Mouse (Mus musculus) small intestine, adult 10 weeks (tissue): ENCODE measurements around the gene Pax4. TPM values are rescaled to one million over a fixed set of nuclear protein-coding genes. Genes with fewer than 3 reads are reported as not detected.

Experiments used
- polyA plus RNA-seq: library from polyadenylated mRNA; stranded (reverse); fragments of 350-450 nt; fragmentation: Illumina TruSeq; extraction: RNeasy Lipid Tissue Mini Kit (QIAGEN cat#74804); gene quantifications from one replicate; pipeline ENCODE4 v1.2.3, GENCODE M21; 2014; ENCODE audit warnings: low replicate concordance

Pax4 gene
- not detected for polyA plus RNA-seq

DNA sequence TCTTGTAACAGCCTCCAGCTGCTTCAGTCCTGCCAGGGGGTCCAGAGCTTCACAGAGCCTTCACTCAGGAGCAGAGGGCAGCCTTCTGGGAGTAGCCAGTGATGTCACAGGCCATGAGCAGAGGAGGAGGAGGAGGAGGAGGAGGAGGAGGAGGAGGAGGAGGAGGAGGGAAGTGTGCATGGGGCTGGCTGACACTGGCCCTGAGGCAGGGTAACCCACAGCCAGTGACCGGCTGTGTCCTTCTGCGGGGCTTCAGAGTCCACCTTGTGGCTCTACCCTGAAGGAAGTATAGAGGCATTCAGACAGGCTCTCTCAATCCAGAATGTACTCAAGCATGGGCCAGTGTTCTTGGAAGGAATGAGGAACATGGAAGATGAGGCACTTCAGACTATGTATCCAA is at the start of gene Pax4:
TSS of gene Pax4 (minus strand) at position 101 of the 400 bp plus-strand sequence.

DNA sequence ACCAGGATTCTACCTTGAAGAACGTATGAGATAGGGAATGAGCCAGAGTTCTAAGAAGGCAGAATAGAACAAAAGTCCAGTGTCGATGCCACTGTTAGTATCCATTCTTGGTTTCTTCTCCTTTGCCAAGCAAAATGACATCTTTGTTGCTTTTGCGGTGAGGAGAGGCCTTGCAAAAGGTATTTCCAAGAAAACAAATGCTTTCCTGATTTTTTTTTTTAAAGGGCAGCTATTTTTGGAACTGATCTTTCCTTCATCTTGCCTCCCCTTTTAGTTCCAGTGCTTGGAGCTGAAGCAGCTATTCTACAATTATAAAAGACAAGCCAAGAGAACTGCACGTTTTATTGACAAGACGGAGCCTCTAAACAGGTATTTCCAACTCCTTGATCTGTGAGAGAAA is 25.7 kb upstream of the Pax4 start, which contains the start of gene Snd1:
TSS of gene Snd1 (plus strand) at position 301 of the 400 bp plus-strand sequence.

DNA sequence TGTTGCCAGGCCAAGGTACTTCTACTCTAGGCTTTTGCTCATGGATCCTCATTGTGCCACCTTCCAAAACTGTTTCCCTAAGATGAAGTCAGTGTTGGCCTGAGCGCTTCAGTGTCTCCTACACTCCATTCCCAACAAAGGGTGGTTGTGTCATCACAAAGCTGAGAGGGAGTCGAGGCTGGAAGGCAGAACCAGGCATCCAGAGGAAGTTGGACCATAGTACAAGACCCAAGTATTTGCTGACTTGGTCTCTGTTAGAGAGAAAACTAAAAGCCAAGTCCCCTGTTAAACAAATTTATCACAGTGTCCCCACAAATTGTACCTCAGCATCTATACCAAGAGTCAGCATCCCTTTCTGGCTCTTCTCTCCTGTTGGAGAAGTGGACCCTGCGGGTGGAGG is 20.9 kb downstream of the Pax4 start, which contains the start of gene Gcc1:
TSS of gene Gcc1 (minus strand) at position 101 of the 400 bp plus-strand sequence.

DNA sequence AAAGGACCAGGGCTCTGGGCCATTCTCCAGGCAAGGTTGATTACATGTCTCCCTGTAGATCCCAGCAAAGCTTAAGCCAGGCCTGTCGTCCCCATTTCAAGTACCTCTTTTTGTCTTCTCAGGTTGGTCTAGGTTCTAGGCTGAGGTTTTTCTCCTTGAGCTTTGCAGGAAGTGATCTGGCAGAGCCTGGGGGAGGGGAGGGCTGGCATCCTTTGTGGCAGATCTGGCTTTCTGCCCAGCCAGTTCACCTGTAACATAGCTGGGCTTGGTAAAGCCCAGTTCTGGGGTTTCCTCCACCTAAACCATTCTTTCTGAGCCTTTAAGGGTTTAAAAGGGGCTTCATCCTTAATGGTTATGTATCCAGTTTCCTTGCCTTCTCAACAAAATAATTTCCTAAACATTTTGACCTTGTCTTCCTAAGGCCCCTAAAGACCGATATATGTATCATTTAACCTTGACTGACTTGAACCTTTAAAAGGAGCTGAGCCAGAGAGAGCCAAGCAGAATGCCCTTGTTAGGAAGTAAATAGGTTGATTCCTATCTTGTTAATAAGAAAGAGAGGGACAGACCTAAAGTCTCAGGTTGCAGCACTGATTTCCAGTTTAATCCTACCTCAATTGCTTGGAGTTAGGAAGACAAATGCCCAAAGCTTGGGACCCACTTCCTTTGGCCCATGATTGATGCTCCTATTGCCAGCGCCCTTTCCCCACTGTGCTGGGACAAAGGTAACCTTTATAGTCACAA is 21.9 kb downstream of the Pax4 start, which contains the start of gene Fscn3:
TSS of gene Fscn3 (plus strand) at position 694 of the 744 bp plus-strand sequence.

DNA sequence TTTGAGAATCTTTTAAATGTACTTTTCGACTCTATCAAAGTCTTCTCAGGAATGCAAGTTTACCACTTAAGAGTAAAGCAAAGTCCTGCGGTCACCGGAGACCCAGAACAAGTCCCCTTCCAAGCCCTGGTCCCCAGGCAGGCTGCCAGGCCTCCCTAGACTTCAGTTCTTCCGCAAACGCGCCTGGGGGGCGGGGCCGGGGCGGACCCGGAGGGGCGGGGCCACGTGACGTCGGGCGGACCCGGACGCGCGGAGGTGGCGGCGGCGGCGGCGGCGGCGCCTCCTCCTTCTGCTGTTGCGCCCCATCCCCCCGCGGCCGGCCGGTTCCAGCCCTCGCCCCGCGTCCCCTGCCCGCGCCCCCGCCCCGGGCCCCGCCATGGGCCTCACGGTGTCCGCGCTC is 25.8 kb downstream of the Pax4 start, which contains the start of gene Arf5:
TSS of gene Arf5 (plus strand) at position 248 of the 400 bp plus-strand sequence.

DNA sequence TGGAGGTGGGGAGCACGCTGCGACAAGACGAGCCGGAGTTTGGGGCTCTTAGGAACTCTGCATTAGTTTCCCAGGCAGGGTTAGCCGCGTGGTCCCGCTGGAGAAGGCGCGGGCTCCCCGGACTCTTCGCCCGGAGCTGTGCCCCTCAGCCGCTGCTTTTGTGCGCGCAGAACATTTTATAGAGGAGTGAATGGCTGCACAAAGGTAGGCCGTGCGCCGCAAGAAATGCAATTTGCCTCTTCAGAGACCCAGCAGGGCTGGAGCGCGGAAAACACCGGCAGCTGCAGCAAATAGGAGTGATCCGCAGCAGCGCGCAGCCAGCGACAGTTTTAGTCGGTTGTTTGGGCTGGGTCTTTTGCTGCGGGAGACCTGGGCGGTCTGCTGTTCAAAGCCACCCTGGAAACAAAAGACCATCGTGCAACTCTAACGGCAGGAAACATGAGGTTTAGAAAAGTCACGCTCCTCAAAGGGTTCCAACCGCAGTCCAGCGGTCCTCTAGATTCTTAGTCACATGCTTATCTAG is 51.4 kb downstream of the Pax4 start, which contains the start of gene Zfp800:
TSS of gene Zfp800 (minus strand) at position 325 of the 523 bp plus-strand sequence.

Other genes with a start within 250 kb of the Pax4 start
- gene Zfp800, start 51.3 kb downstream of the Pax4 start, polyA plus RNA-seq: 53.7 TPM
- 21.4 TPM for gene Arf5, start 25.8 kb downstream of the Pax4 start, polyA plus RNA-seq
- gene Fscn3, start 21.6 kb downstream of the Pax4 start, polyA plus RNA-seq: not detected
- 11.3 TPM for gene Gcc1, start 21.0 kb downstream of the Pax4 start, polyA plus RNA-seq
- 4.5 TPM for gene Snd1, start 25.8 kb upstream of the Pax4 start, polyA plus RNA-seq